Mouse (Mus musculus): ENCODE measurements around the gene Mreg. TPM values are rescaled to one million over a fixed set of nuclear protein-coding genes. Genes with fewer than 3 reads are reported as not detected.
"Not testable (repeated sequence)": the region's sequence is repeated elsewhere in the genome, so short reads cannot be mapped to it uniquely, and the experiment has no call there.

Mreg gene
- polyA plus RNA-seq, 1 experiment from 2014 or later, result 0.74 TPM

- no peaks in the 10 kb centered on the region for H3K27me3 ChIP-seq
- ATAC-seq (peak; percentile 74), DNase-seq (ENCODE audit: low read depth, low spot score) (no peak)
- ChIA-PET CTCF (no interaction called here), POLR2A (interaction anchor here (1.9 to 2.5 kb wide), 2 partner anchors 10 to 18 kb away, joined by 5 to 20 read pairs; no protein-coding TSS in a partner anchor)
- in situ Hi-C loops (cut with MboI; ENCODE audit: low pct_unique_long_range_greater_than_20kb), result loop anchor here (10.0 kb wide), 1 partner anchor 590 kb away; no protein-coding TSS in a partner anchor
- no peak for TF ChIP-seq CTCF (IDR thresholded peaks at IDR 0.05)
Observed at GRCm38 (mm10) chr1:72244317-72245036, 32.4 kb upstream of the Mreg start.

- no peaks in the 10 kb centered on the region for H3K27me3 ChIP-seq
- in situ Hi-C loops (cut with MboI; ENCODE audit: low pct_unique_long_range_greater_than_20kb), result loop anchor here (10.0 kb wide), 1 partner anchor 591 kb away; no protein-coding TSS in a partner anchor
- DNase-seq (ENCODE audit: low read depth, low spot score) (no peak), ATAC-seq (peak; percentile 96)
- POLR2A ChIA-PET, result interaction anchor here (1.9 to 2.5 kb wide), 2 partner anchors 11 to 17 kb away, joined by 5 to 20 read pairs; no protein-coding TSS in a partner anchor
- CTCF ChIA-PET, result interaction anchor here (1.2 kb wide), 1 partner anchor 16 kb away, joined by 3 read pairs; no protein-coding TSS in a partner anchor
- no peak for TF ChIP-seq CTCF (IDR thresholded peaks at IDR 0.05)
Observed at GRCm38 (mm10) chr1:72243656-72244316, 31.7 kb upstream of the Mreg start.

GRCm38 (mm10) chr1:72242581-72243143 is 30.6 kb upstream of the Mreg start:
- in situ Hi-C loops (cut with MboI; ENCODE audit: low pct_unique_long_range_greater_than_20kb), result loop anchor here (10.0 kb wide), 1 partner anchor 592 kb away; no protein-coding TSS in a partner anchor
- ChIA-PET POLR2A (interaction anchor here (2.5 kb wide), 1 partner anchor 12 kb away, joined by 20 read pairs; no protein-coding TSS in a partner anchor), CTCF (interaction anchor here (1.2 kb wide), 1 partner anchor 15 kb away, joined by 3 read pairs; no protein-coding TSS in a partner anchor)
- no peak for TF ChIP-seq CTCF (IDR thresholded peaks at IDR 0.05)
- no peaks in the 10 kb centered on the region for H3K27me3 ChIP-seq
- DNase-seq (ENCODE audit: low read depth, low spot score) (no peak), ATAC-seq (no peak)

DNA sequence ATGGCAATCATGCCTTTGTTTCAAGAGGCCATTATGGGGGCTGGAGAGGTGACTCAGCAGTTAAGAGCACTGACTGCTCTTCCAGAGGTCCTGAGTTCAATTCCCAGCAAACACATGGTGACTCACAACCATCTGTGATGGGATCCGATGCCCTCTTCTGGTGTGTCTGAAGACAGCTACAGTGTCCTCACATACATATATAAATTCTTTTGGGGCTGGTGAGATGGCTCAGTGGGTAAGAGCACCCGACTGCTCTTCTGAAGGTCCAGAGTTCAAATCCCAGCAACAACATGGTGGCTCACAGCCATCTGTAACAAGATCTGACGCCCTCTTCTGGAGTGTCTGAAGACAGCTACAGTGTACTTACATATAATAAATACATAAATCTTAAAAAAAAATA is 27.0 kb upstream of the Mreg start:
- POLR2A ChIA-PET; DNase-seq (ENCODE audit: low read depth, low spot score); CTCF ChIA-PET; in situ Hi-C loops (cut with MboI; ENCODE audit: low pct_unique_long_range_greater_than_20kb); ATAC-seq; H3K27me3 ChIP-seq: not testable (repeated sequence)

GRCm38 (mm10) chr1:72238016-72238580 is 26.0 kb upstream of the Mreg start:
- ATAC-seq (no peak), DNase-seq (ENCODE audit: low read depth, low spot score) (no peak)
- TF ChIP-seq CTCF (IDR thresholded peaks at IDR 0.05), result no peak
- no peaks in the 10 kb centered on the region for H3K27me3 ChIP-seq
- ChIA-PET POLR2A (interaction anchor here (1.9 kb wide), 1 partner anchor 17 kb away, joined by 6 read pairs; no protein-coding TSS in a partner anchor), CTCF (interaction anchor here (1.3 kb wide), 1 partner anchor 11 kb away, joined by 3 read pairs; no protein-coding TSS in a partner anchor)
- in situ Hi-C loops (cut with MboI; ENCODE audit: low pct_unique_long_range_greater_than_20kb), result no loop called here

- peak; percentile 53 for ATAC-seq
- in situ Hi-C loops (cut with MboI; ENCODE audit: low pct_unique_long_range_greater_than_20kb), result no loop called here
- ChIA-PET CTCF (no interaction called here), POLR2A (interaction anchor here (0.6 to 1.9 kb wide), 4 partner anchors 10 to 334 kb away, joined by 3 to 6 read pairs (median 5); no protein-coding TSS in a partner anchor)
- no peaks in the 10 kb centered on the region for H3K27me3 ChIP-seq
- DNase-seq (ENCODE audit: low read depth, low spot score), result no peak
- TF ChIP-seq CTCF (IDR thresholded peaks at IDR 0.05), result no peak
Observed at GRCm38 (mm10) chr1:72237007-72237775, 25.1 kb upstream of the Mreg start.

GRCm38 (mm10) chr1:72236363-72237006 is 24.4 kb upstream of the Mreg start:
- in situ Hi-C loops (cut with MboI; ENCODE audit: low pct_unique_long_range_greater_than_20kb); CTCF ChIA-PET; H3K27me3 ChIP-seq; DNase-seq (ENCODE audit: low read depth, low spot score): not testable (repeated sequence)
- peak; percentile 79 for ATAC-seq
- POLR2A ChIA-PET, result interaction anchor here (1.5 to 1.9 kb wide), 2 partner anchors 9 to 18 kb away, joined by 3 to 6 read pairs; no protein-coding TSS in a partner anchor

DNA sequence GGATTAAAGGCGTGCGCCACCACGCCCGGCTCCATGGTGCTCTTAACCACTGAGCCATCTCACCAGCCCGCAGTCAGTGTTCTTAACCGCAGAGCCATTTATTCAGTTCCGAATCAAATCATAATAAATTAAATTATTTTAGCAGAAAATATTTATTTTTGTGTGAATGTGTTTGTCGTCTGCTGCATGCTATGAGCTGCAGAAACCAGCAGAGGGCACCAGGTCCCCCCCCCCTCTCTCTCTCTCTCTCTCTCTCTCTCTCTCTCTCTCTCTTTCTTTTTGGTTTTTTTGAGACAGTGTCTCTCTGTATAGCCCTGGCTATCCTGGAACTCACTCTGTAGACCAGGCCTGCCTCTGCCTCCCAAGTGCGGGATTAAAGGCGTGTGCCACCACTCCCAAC is 20.5 kb upstream of the Mreg start:
- CTCF ChIA-PET, result interaction anchor here (1.4 to 1.5 kb wide), 2 partner anchors 12 to 24 kb away, joined by 3 read pairs; no protein-coding TSS in a partner anchor
- DNase-seq (ENCODE audit: low read depth, low spot score); POLR2A ChIA-PET; ATAC-seq; in situ Hi-C loops (cut with MboI; ENCODE audit: low pct_unique_long_range_greater_than_20kb); H3K27me3 ChIP-seq: not testable (repeated sequence)
- peak; percentile 61 for TF ChIP-seq CTCF (IDR thresholded peaks at IDR 0.05)

DNA sequence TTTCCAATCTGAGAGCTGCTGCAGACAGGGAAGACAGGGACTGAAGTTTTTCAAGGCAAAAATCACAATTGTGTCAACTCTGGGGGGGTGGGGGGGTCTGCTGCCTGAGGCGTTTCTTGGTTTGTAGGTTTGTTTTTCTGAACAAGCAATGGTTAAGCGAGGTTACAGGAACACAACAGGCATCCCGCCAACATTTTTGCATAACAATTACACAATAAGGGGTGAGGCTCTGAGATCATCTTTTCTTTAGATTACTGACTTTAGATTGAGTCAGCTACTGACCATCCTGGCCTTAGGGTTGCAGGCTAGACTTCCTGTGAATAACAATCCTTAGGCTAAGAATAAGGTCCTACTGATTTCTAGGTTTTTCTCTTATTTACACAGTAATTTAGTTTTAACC is 16.9 kb upstream of the Mreg start:
- H3K27me3 ChIP-seq, result no peaks in the 10 kb centered on the region
- no peak for DNase-seq (ENCODE audit: low read depth, low spot score)
- ChIA-PET POLR2A (interaction anchor here (0.6 kb wide), 1 partner anchor 1617 kb away, joined by 4 read pairs; no protein-coding TSS in a partner anchor), CTCF (no interaction called here)
- ATAC-seq, result no peak
- in situ Hi-C loops (cut with MboI; ENCODE audit: low pct_unique_long_range_greater_than_20kb), result no loop called here
- TF ChIP-seq CTCF (IDR thresholded peaks at IDR 0.05), result no peak

Measured in Patski (cell line).